Mouse (Mus musculus): ENCODE measurements around the gene Bckdha. TPM values are rescaled to one million over a fixed set of nuclear protein-coding genes. Genes with fewer than 3 reads are reported as not detected.

Gene Bckdha
- total RNA-seq, 2 experiments from 2014 or later: 103 to 112 TPM

DNA sequence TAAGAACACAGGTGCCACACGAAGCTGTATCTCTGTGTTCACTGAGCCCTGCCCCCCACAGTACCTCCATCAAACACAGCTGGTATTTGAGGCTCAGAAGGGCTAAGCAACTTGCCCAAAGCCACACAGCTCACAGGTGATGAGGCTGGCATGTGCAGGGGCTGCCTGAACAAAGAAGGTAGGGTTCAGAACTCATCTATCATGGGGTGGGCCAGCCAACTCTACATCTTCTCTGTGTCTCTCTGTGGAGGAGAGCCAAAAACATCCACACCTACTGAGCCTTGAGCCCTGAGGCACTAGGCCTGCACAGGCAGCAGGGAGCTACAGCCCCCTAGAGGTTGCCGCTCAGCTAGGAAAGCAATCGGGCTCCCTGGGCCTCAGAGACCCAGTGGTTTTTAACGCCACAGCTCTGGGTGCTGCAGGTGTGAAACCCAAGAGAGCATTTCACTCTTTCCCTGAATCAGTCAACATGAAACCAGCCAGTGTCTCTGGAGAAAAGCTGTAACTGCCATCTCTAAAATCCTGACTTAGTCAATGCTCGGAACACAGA, 11.1 kb downstream of the Bckdha start:
- no peak for DNase-seq (ENCODE audit: low spot score in 2 of 2)

GRCm38 (mm10) chr7:25645074-25645473, 13.7 kb downstream of the Bckdha start:
- no peak for DNase-seq (ENCODE audit: low spot score in 2 of 2)

DNA sequence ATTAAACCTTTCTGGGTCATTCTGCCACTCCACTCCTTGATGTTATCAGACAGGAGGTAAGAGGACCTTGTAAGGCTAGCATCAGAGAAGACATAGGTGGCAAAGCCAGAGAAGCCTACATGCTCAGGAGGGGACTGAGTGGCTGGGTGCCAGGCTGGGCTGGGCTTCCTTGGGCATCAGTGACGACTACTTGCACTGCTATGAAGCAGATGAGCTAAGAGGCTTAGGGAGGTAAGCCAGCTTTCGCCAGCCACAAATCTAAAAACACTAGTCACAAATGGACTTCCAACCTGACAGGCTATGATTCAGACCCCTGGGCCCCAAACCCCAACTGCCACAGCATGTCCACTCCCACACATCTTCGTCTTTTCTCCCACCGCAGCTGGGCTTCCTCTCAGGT, 14.2 kb downstream of the Bckdha start:
- no peak for DNase-seq (ENCODE audit: low spot score in 2 of 2)

GRCm38 (mm10) chr7:25644136-25644535, 14.6 kb downstream of the Bckdha start:
- DNase-seq (ENCODE audit: low spot score in 2 of 2): no peak

DNA sequence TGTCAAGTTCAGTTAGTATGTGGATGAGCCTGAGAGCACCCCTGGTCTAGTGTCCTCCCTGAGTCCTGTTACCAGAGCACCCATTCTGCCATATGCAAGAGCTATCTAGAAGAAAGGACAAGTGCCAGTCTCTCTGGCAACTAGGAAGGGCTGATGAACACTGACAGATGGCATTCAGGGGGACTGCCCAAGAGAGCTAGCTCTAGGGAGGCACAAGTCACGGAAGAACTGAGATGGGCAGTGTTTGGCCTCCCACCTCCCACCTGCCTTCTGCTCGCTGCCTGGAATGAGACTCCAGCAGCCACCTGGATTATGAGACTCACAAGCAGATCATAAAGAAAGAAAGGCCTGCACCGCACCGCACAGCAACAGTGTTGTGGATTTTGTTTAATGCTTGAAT, 19.0 kb downstream of the Bckdha start:
- DNase-seq (ENCODE audit: low spot score in 2 of 2): no peak

- no peak for DNase-seq (ENCODE audit: low spot score in 2 of 2)
These were observed 21.7 kb downstream of the Bckdha start for GRCm38 (mm10) chr7:25637099-25637498.

GRCm38 (mm10) chr7:25636373-25636772, 22.4 kb downstream of the Bckdha start:
- no peak for DNase-seq (ENCODE audit: low spot score in 2 of 2)

DNA sequence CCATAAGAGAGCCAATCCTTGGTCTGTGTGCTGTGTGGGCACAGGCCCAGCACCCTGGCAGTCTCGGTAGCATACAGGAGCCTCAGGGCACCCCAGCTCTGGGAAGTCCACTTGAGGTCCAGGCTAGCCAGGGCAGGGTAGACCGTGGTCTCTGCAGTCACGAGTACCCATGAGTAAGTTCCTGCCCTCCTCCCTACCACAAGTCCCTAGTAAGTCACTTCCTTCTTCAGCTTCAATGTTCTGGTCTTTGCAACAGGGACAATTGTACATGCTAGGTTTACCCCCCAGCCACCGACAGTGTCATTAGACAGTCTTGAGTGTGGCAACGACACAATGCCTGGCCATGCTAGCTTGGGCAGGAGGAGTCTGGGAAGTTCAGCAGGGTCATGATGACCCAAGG, 26.1 kb downstream of the Bckdha start:
- DNase-seq (ENCODE audit: low spot score in 2 of 2): no peak

- DNase-seq (ENCODE audit: low spot score in 2 of 2): no peak
These were observed 30.5 kb downstream of the Bckdha start for GRCm38 (mm10) chr7:25628323-25628620.

DNA sequence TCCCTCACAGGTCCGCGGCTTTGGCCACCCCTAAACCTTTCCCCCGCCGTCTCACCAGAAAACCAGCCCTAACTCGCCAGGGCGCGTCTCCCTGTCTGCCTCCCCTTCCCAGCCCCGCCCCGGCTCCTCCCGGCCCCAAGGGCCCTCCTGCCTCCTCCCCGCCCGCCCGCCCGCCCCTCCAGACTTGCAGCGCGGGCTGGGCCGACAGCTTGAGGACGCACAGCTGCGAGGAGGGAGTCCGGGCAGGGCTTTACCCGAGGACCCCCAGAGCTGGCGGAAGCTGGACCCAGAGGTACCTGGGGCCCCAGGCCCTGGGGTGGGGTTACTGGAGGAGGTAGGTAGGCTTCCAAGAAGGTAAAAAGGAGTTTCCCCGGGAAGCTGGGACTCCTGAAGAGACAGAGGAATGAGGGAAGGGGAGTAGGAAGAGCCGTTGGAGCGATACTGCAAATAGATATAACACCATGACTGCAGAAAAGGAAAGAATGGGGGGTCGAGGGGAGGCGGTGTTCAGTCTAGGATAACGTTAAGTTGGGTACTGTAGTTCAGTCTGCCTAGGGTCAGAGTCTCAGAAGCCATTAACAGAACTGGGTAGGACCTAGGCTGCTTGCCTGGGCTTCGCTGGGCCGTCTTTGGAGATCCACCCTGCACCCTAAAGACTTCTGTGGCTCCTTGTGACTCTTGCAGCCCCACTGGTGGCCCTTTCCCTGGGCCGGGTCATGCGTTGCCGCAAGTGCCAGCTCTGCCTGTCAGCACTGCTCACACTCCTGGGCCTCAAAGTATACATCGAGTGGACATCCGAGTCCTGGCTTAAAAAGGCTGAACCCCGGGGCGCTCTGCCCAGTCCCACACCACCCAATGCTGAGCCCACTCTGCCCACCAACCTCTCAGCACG, 31.1 kb downstream of the Bckdha start:
- DNase-seq (ENCODE audit: low spot score in 2 of 2): peak; percentile 40 to 46

DNA sequence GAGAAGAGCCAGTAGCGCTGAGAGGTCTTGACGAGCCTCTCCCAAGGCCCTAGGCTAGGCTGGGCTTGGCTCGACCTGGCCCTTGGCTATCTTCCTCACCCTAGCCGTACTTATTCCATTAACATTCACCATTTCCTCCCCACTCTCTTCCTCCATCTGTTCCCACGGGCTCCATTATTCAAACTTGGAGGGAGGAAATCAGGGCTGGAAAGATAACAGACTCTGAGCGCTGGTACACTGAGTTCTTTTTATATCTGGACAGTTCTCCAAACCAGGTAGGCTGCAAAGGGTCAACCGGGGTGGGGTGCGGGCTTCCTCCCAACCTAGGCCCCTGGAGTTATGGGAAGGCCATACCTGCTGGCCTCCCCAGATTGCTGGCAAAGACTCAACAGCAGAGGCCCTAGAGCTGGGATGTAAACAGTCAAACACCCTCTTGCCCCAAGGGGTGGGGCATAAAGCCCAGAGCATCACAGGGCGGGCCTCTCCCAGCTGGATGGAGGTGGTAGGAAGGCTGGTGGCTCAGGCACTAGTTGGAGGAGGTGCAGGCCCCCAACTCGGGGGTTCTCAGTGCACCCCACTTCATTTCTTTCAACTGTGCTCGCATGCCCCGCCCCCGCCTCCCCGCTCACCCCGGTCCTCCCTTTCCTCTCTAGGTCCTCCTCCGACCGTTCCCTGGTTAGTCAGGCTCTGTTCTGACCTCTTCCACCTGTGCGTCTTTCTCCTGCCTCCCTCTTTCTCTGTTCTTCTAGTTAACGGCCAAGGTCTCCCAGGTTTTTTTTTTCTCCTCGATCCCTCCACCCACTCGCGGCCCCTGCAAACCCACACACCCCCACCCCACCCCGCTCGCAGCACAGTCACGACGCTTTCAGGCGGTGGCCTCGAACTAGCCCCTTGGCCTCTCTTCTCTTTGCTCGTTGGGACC, 32.0 kb downstream of the Bckdha start, which contains the start of gene B3gnt8:
Gene B3gnt8, plus strand, starts transcription at position 146 of the 922 bp plus-strand sequence.
- DNase-seq (ENCODE audit: low spot score in 2 of 2): no peak

- no peak for DNase-seq (ENCODE audit: low spot score in 2 of 2)
These were observed 33.1 kb downstream of the Bckdha start for GRCm38 (mm10) chr7:25625594-25626250.

GRCm38 (mm10) chr7:25624851-25625250, 33.9 kb downstream of the Bckdha start:
- DNase-seq (ENCODE audit: low spot score in 2 of 2): no peak

DNA sequence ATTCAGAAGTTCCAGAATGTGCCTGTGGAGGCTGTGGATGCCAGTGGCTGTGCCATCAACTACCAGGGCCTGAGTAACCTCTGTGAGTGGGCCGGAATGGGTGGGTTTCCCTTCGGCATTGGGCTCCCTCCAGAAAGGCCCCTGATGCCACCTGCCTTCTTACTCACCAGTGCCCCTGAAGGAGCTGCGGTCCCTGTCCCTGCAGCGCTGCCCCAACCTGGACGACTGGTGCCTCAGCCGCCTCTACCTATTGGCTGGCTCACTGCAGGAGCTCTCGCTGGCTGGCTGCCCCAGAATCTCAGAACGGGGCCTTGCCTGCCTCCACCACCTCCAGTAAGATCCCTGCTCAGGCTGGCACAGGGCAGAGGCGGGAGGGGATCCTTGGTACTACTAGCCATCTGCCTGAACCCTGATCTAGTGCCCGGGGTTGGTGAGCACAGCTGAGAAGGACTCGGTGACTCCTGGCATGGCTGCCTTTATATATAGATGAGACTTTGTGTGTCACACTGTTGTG, 34.9 kb downstream of the Bckdha start:
- DNase-seq (ENCODE audit: low spot score in 2 of 2): no peak

GRCm38 (mm10) chr7:25620751-25621150, 38.0 kb downstream of the Bckdha start:
- no peak for DNase-seq (ENCODE audit: low spot score in 2 of 2)

DNA sequence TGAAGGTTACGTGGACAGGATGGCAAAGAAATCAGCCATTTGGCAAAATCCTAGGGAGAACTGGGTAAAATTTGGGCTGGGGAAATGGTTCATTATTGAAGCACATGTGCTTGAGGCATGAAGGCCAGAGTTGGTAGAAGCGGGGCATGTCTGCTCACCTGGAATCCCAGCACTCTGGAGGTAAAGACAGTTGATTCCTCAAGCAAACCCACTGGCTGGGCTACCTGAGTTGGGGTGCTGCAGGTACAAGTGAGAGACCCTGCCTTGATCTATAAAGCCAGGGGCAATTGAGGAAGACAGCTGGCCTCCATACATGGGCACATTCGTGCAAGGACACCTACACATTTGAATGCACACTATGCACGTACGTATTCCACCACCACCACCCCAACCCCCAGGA, 38.7 kb downstream of the Bckdha start:
- DNase-seq (ENCODE audit: low spot score in 2 of 2): peak in 1 of 2 experiments; percentile 1

GRCm38 (mm10) chr7:25619722-25619991, 39.1 kb downstream of the Bckdha start:
- no peak for DNase-seq (ENCODE audit: low spot score in 2 of 2)

DNA sequence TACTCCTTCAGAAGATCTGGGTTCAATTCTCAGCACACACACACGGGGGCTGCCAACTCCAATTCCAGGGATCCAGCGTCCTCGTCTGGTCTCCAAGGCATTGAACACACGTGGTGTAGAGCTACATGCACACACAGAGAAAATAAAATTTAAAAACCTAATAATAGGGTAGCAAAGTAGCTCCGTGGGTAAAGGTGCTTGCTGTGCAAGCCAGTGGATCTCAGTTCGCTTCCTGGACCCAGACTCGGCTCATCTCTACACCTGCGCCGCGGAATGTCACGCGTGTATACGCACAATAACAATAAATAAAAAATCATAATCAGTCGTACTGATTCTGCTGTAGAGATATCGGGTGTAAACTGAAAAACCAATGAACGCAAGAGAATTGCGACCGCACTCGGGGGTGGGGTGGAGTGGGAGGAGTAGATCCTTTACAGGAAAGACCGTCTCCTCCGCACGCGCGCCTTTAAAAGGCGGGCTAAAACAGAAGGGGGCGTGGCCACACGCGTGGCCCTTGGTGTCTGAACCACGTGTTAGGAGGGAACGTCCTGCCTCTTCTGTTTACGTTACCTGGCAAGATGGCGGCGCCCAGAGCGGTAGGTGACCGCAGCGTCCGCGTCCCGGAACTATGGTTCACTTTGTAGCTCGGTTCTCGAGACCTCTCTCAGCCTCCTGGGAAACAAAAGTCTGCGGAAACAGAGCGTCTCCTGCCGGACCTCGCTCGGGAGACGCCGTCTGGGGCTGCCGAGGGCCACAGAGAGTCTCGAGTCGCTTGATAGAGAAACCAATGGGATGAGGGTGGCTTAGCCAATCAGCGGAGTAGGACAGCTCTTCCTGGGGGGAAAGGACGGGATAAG, 39.7 kb downstream of the Bckdha start, which contains the start of gene Dmac2:
Gene Dmac2, plus strand, starts transcription at position 550 of the 857 bp plus-strand sequence.
- DNase-seq (ENCODE audit: low spot score in 2 of 2): peak; percentile 76 to 86

- DNase-seq (ENCODE audit: low spot score in 2 of 2): no peak
These were observed 41.2 kb downstream of the Bckdha start for GRCm38 (mm10) chr7:25617376-25618160.

- DNase-seq (ENCODE audit: low spot score in 2 of 2): no peak
These were observed 43.1 kb downstream of the Bckdha start, which contains the start of gene Erich4 for GRCm38 (mm10) chr7:25615706-25616011. Erich4 (minus strand) TSS chr7:25615892.
